Mouse (Mus musculus): ENCODE measurements around the gene Retsat. TPM values are rescaled to one million over a fixed set of nuclear protein-coding genes. Genes with fewer than 3 reads are reported as not detected.

The Retsat gene
- total RNA-seq, 2 experiments from 2014 or later: 185 to 218 TPM

- no peak for DNase-seq
- intact Hi-C loops (cut with DNase I): no loop called here
Observed at GRCm38 (mm10) chr6:72586701-72587100, 11.6 kb upstream of the Retsat start.

GRCm38 (mm10) chr6:72588307-72588706 is 10.0 kb upstream of the Retsat start:
- intact Hi-C loops (cut with DNase I): no loop called here
- no peak for DNase-seq

GRCm38 (mm10) chr6:72590111-72590510 is 8.2 kb upstream of the Retsat start:
- intact Hi-C loops (cut with DNase I): no loop called here
- DNase-seq: no peak

GRCm38 (mm10) chr6:72593011-72593803 is 5.1 kb upstream of the Retsat start:
- DNase-seq: peak; percentile 52 to 56
- intact Hi-C loops (cut with DNase I): no loop called here

GRCm38 (mm10) chr6:72593914-72594313 is 4.4 kb upstream of the Retsat start:
- no peak for DNase-seq

GRCm38 (mm10) chr6:72597083-72597874 is 996 bp upstream of the Retsat start:
- DNase-seq: peak in 1 of 2 experiments; percentile 25
- intact Hi-C loops (cut with DNase I): no loop called here

More at GRCm38 (mm10) chr6:72593914-72594313, 4.4 kb upstream of the Retsat start:
- intact Hi-C loops (cut with DNase I): no loop called here

- DNase-seq: peak in 1 of 2 experiments; percentile 48
- intact Hi-C loops (cut with DNase I): loop anchor here (2.0 kb wide), 1 partner anchor 28 kb away; no protein-coding TSS in a partner anchor
Observed at GRCm38 (mm10) chr6:72598791-72599557, 699 bp downstream of the Retsat start.

GRCm38 (mm10) chr6:72600216-72600615 is 1.9 kb downstream of the Retsat start:
- intact Hi-C loops (cut with DNase I): loop anchor here (2.0 kb wide), 1 partner anchor 15 kb away; no protein-coding TSS in a partner anchor
- DNase-seq: no peak

- intact Hi-C loops (cut with DNase I): loop anchor here (2.0 kb wide), 1 partner anchor 14 kb away; no protein-coding TSS in a partner anchor
- no peak for DNase-seq
Observed at GRCm38 (mm10) chr6:72600771-72601170, 2.5 kb downstream of the Retsat start.

- intact Hi-C loops (cut with DNase I): loop anchor here (2.0 kb wide), 1 partner anchor 13 kb away; no protein-coding TSS in a partner anchor
- peak; percentile 79 to 84 for DNase-seq
Observed at GRCm38 (mm10) chr6:72601732-72602131, 3.5 kb downstream of the Retsat start.

- no peak for DNase-seq
- intact Hi-C loops (cut with DNase I): no loop called here
Observed at GRCm38 (mm10) chr6:72604066-72604465, 5.8 kb downstream of the Retsat start.

- intact Hi-C loops (cut with DNase I): no loop called here
- DNase-seq: no peak
Observed at GRCm38 (mm10) chr6:72607060-72607459, 8.8 kb downstream of the Retsat start.

- intact Hi-C loops (cut with DNase I): no loop called here
- no peak for DNase-seq
Observed at GRCm38 (mm10) chr6:72607676-72608075, 9.4 kb downstream of the Retsat start.

- no peak for DNase-seq
- intact Hi-C loops (cut with DNase I): no loop called here
Observed at GRCm38 (mm10) chr6:72608662-72609184, 10.4 kb downstream of the Retsat start.

GRCm38 (mm10) chr6:72610261-72610660 is 12.0 kb downstream of the Retsat start:
- no peak for DNase-seq
- intact Hi-C loops (cut with DNase I): no loop called here

GRCm38 (mm10) chr6:72615151-72615550 is 16.9 kb downstream of the Retsat start:
- no peak for DNase-seq
- intact Hi-C loops (cut with DNase I): loop anchor here (2.0 kb wide), 1 partner anchor 14 kb away; no protein-coding TSS in a partner anchor

GRCm38 (mm10) chr6:72615561-72616375 is 17.5 kb downstream of the Retsat start:
- intact Hi-C loops (cut with DNase I): loop anchor here (2.0 kb wide), 1 partner anchor 15 kb away; no protein-coding TSS in a partner anchor
- DNase-seq: no peak

- intact Hi-C loops (cut with DNase I): no loop called here
- DNase-seq: peak; percentile 93
Observed at GRCm38 (mm10) chr6:72616643-72617288, 18.5 kb downstream of the Retsat start, which contains the start of gene Tgoln1. Gene Tgoln1, minus strand, starts transcription at chr6:72617000.
